Mouse (Mus musculus): Measurements from ENCODE around the gene Gna13. TPM values are rescaled to one million over a fixed set of nuclear protein-coding genes. Genes with fewer than 3 reads are reported as not detected.

Gene Gna13
- total and polyA plus RNA-seq, 3 experiments = 51.0 to 102 (median 56.6) TPM

DNA sequence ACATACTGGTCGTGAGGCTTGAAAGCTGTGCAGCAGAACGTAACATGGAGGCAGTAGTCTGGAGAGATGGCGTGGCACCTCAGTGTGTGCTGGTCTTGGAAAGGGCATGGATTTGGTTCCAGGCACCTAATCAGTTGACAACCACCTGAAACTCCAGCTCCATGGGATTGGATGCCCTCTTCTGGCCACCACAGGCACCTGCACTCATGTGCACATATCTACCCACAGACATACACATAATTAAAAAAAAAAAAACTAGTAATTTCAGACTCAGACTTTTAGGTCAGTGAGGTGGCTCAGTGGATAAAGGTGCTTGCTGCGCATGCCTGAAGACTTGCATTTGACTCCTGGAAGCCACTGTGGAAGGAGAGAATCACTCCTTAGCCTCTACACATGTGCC, 59.6 kb downstream of the Gna13 start:
- Histone ChIP-seq H3K9ac (ENCODE audit: control insufficient read depth, low read depth, low read length, poor library complexity, severe bottlenecking) (no peak overlapping the region), H3K4me1 (ENCODE audit: control insufficient read depth in 1 of 2, insufficient read depth in 2 of 2, low read length in 2 of 2) (peaks cover 8 to 18% of the 10 kb centered on the region in 2 experiments)

GRCm38 (mm10) chr11:109423294-109423693, 60.7 kb downstream of the Gna13 start:
- Histone ChIP-seq H3K9ac (ENCODE audit: control insufficient read depth, low read depth, low read length, poor library complexity, severe bottlenecking) (no peak overlapping the region), H3K4me3 (ENCODE audit: control insufficient read depth in 1 of 2, insufficient read depth in 1 of 2, low read depth in 2 of 2, low read length in 2 of 2) (no peak overlapping the region), H3K9me3 (replicated peaks; ENCODE audit: insufficient read depth, low read length) (no peaks in the 10 kb centered on the region), H3K27ac (ENCODE audit: control insufficient read depth, low read depth, low read length) (no peak overlapping the region), H3K79me2 (ENCODE audit: control insufficient read depth, insufficient read depth, low read length, poor library complexity) (peaks cover 5% of the 10 kb centered on the region; the same call in 1 of the 2 replicates), H3K27me3 (ENCODE audit: control insufficient read depth in 1 of 2, insufficient read depth in 2 of 2, low read length in 2 of 2) (no peaks in the 10 kb centered on the region), H3K36me3 (ENCODE audit: control insufficient read depth in 1 of 2, insufficient read depth in 2 of 2, low read length in 2 of 2) (peaks cover 2 to 10% of the 10 kb centered on the region in 2 experiments; a peak in 3 of 4 replicates), H3K4me1 (ENCODE audit: control insufficient read depth in 1 of 2, insufficient read depth in 2 of 2, low read length in 2 of 2) (peaks cover 8 to 18% of the 10 kb centered on the region in 2 experiments)
- TF ChIP-seq CTCF (IDR thresholded peaks at IDR 0.05 in 2 of 3, conservative IDR thresholded peaks at IDR 0.05 in 1 of 3; ENCODE audit: control insufficient read depth in 1 of 3, insufficient read depth in 1 of 3, low read depth in 2 of 3, low read length in 3 of 3, poor library complexity in 1 of 3, severe bottlenecking in 1 of 3) (no peak), ELF1 (IDR thresholded peaks at IDR 0.05; ENCODE audit: low read depth, low read length) (no peak), GATA1 (IDR thresholded peaks at IDR 0.05; ENCODE audit: low read depth, low read length) (no peak), POLR2A (IDR thresholded peaks at IDR 0.05; ENCODE audit: control insufficient read depth in 1 of 2, insufficient read depth in 1 of 2, low read depth in 1 of 2, low read length in 2 of 2, poor library complexity in 1 of 2) (no peak), NELFE (IDR thresholded peaks at IDR 0.05; ENCODE audit: low read depth, low read length) (no peak), ZMIZ1 (IDR thresholded peaks at IDR 0.05; ENCODE audit: low read depth, low read length) (no peak), KAT2A (conservative IDR thresholded peaks at IDR 0.05; ENCODE audit: low read depth, low read length) (no peak), GABPA (IDR thresholded peaks at IDR 0.05; ENCODE audit: low read depth, low read length) (no peak), ETS1 (IDR thresholded peaks at IDR 0.05; ENCODE audit: low read depth, low read length) (no peak), SMC3 (IDR thresholded peaks at IDR 0.05; ENCODE audit: low read depth, low read length) (no peak), EP300 (IDR thresholded peaks at IDR 0.05; ENCODE audit: low read depth in 1 of 2, low read length in 2 of 2) (no peak), NRF1 (IDR thresholded peaks at IDR 0.05; ENCODE audit: insufficient read depth, low read depth, low read length, poor library complexity, severe bottlenecking) (no peak), TCF12 (IDR thresholded peaks at IDR 0.05; ENCODE audit: low read depth, low read length) (no peak), MXI1 (IDR thresholded peaks at IDR 0.05; ENCODE audit: low read depth, low read length) (no peak), MYB (IDR thresholded peaks at IDR 0.05; ENCODE audit: low read depth, low read length) (no peak), JUND (IDR thresholded peaks at IDR 0.05; ENCODE audit: low read depth, low read length) (no peak), MAZ (IDR thresholded peaks at IDR 0.05; ENCODE audit: low read depth, low read length) (no peak), SIN3A (IDR thresholded peaks at IDR 0.05; ENCODE audit: low read length) (no peak)
- no peak for DNase-seq (ENCODE audit: low read depth, low spot score)

More for the DNA sequence above, 59.6 kb downstream of the Gna13 start:
- peaks cover 0 to 10% of the 10 kb centered on the region in 2 experiments; a peak in 2 of 4 replicates for H3K36me3 ChIP-seq (ENCODE audit: control insufficient read depth in 1 of 2, insufficient read depth in 2 of 2, low read length in 2 of 2)
- no peak overlapping the region for H3K4me3 ChIP-seq (ENCODE audit: control insufficient read depth in 1 of 2, insufficient read depth in 1 of 2, low read depth in 2 of 2, low read length in 2 of 2)
- DNase-seq (ENCODE audit: low read depth, low spot score) = peak; percentile 49
- no peaks in the 10 kb centered on the region for H3K27me3 ChIP-seq (ENCODE audit: control insufficient read depth in 1 of 2, insufficient read depth in 2 of 2, low read length in 2 of 2)
- TF ChIP-seq USF2 (IDR thresholded peaks at IDR 0.05; ENCODE audit: borderline replicate concordance in 1 of 2, insufficient read depth in 1 of 2, low read depth in 1 of 2, low read length in 2 of 2) = no peak
- no peak for TF ChIP-seq HCFC1 (IDR thresholded peaks at IDR 0.05; ENCODE audit: low read depth, low read length)
- TF ChIP-seq CHD1 (IDR thresholded peaks at IDR 0.05; ENCODE audit: low read depth, low read length) = no peak
- TF ChIP-seq SIN3A (IDR thresholded peaks at IDR 0.05; ENCODE audit: low read length) = no peak
- peak; percentile 78 for TF ChIP-seq ZNF384 (IDR thresholded peaks at IDR 0.05; ENCODE audit: low read depth, low read length)
- peak; percentile 19; the same call in 1 of the 2 replicates for TF ChIP-seq ZC3H11A (IDR thresholded peaks at IDR 0.05; ENCODE audit: low read depth, low read length)
- peak; percentile 34 to 53 (median 40) for TF ChIP-seq CTCF (IDR thresholded peaks at IDR 0.05 in 2 of 3, conservative IDR thresholded peaks at IDR 0.05 in 1 of 3; ENCODE audit: control insufficient read depth in 1 of 3, insufficient read depth in 1 of 3, low read depth in 2 of 3, low read length in 3 of 3, poor library complexity in 1 of 3, severe bottlenecking in 1 of 3)
- TF ChIP-seq MAZ (IDR thresholded peaks at IDR 0.05; ENCODE audit: low read depth, low read length) = no peak
- peak; percentile 28 for TF ChIP-seq SMC3 (IDR thresholded peaks at IDR 0.05; ENCODE audit: low read depth, low read length)
- TF ChIP-seq RAD21 (IDR thresholded peaks at IDR 0.05; ENCODE audit: low read depth, low read length) = peak; percentile 26
- no peak for TF ChIP-seq POLR2A (IDR thresholded peaks at IDR 0.05; ENCODE audit: control insufficient read depth in 1 of 2, insufficient read depth in 1 of 2, low read depth in 1 of 2, low read length in 2 of 2, poor library complexity in 1 of 2)
- TF ChIP-seq TCF12 (IDR thresholded peaks at IDR 0.05; ENCODE audit: low read depth, low read length) = no peak
- TF ChIP-seq NELFE (IDR thresholded peaks at IDR 0.05; ENCODE audit: low read depth, low read length) = no peak
- TF ChIP-seq POLR2AphosphoS2 (IDR thresholded peaks at IDR 0.05; ENCODE audit: low read length) = no peak
- no peak for TF ChIP-seq KAT2A (conservative IDR thresholded peaks at IDR 0.05; ENCODE audit: low read depth, low read length)
- TF ChIP-seq GATA1 (IDR thresholded peaks at IDR 0.05; ENCODE audit: low read depth, low read length) = no peak
- no peak for TF ChIP-seq USF1 (IDR thresholded peaks at IDR 0.05; ENCODE audit: low read depth, low read length)
- TF ChIP-seq MEF2A (IDR thresholded peaks at IDR 0.05; ENCODE audit: extremely low read depth, insufficient replicate concordance, low read depth, low read length, poor library complexity, severe bottlenecking) = no peak
- no peak for TF ChIP-seq GABPA (IDR thresholded peaks at IDR 0.05; ENCODE audit: low read depth, low read length)
- H3K9me3 ChIP-seq (replicated peaks; ENCODE audit: insufficient read depth, low read length) = no peaks in the 10 kb centered on the region
- no peak overlapping the region for H3K27ac ChIP-seq (ENCODE audit: control insufficient read depth, low read depth, low read length)
- H3K79me2 ChIP-seq (ENCODE audit: control insufficient read depth, insufficient read depth, low read length, poor library complexity) = peaks cover 5% of the 10 kb centered on the region; the same call in 1 of the 2 replicates

Measured in MEL (cell line).